Mouse (Mus musculus) cerebellum, adult 9-10 months (tissue): ENCODE measurements around the gene Dcn.

Experiments used
- DNase-seq: peaks from one replicate; pipeline ENCODE4 v3.0.0; 2022

The Dcn gene

GRCm38 (mm10) chr10:97479004-97479766 lies at the start of gene Dcn:
Dcn (plus strand) TSS chr10:97479609.
- DNase-seq, result no peak

DNA sequence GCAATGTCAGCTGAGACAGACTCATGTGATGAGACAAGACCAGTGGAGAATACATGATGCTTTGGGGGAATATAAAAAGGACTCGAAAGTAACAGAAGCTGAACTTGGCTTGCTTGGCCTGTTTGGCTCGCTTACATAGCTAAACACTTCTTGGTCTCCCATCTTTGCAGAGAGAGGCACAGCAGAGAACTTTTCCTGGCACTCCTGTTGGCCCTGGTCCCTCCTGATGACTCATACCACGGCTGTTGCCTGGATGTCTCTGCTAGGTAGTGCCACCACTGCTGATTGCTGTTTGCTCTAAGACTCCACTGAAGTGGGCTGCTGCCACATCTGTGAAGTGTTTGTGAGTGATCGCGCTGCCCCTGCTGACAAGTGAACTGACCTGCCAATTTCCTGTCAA lies 42.7 kb upstream of the Dcn start:
- DNase-seq, result no peak

GRCm38 (mm10) chr10:97442300-97442699 lies 37.1 kb upstream of the Dcn start:
- DNase-seq, result no peak

DNA sequence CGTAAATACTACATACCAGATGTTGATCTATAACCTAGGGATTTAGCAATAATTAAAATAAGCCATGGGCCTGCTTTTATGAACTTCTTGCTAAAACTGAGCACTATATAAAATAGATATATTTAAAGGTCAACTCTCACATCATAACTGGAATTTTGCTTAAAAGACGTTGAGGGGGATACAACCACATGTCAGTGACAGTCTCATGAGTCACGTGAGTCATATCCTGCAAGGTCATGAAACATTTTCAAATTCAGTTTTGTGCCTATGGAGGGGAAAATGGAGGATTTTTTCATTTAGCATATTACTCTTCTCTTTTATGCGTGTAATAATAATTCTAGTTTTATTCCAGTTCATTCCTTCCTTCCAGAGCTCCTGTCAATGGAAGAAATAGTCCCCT lies 32.9 kb upstream of the Dcn start:
- DNase-seq, result no peak

DNA sequence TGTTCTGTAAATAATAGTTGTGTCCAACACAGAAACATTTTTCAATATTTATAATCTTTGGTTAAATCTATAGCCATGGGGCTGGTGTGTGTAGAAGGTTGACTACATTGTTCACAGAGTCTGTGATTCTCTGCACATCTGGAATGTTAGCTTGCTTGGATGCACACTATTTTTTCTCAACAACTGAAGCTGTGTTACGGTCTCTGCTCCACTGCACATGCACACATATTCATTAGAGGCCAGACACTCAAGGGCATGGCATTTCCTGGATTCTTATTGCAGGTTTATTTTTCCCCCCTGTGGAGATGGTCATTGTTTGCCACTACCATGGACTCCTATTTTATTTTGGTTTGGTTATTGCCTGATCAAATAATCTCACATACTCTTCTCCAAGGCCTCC lies 26.5 kb upstream of the Dcn start:
- no peak for DNase-seq

DNA sequence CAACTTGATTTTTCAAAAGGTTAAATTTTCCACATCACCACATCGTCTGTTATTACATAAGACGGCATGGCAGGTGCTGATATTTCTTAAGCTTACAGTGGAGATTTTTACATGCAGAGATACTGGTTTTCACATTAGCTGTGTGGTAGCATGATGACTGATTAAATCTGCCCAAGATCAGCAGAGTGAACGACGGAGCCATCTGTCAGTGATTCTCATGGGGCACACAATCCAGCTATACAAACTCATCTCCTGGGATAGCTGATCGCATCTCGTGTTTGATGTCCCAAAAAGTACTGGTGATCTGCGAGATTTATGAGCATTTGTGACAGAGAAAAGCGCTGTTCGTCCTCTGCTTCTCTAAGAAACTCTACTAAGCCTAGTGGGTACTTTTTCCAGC lies 25.9 kb upstream of the Dcn start:
- no peak for DNase-seq

- no peak for DNase-seq
Observed at GRCm38 (mm10) chr10:97456993-97457392, 22.4 kb upstream of the Dcn start.

- DNase-seq, result no peak
Observed at GRCm38 (mm10) chr10:97466818-97467217, 12.6 kb upstream of the Dcn start.

DNA sequence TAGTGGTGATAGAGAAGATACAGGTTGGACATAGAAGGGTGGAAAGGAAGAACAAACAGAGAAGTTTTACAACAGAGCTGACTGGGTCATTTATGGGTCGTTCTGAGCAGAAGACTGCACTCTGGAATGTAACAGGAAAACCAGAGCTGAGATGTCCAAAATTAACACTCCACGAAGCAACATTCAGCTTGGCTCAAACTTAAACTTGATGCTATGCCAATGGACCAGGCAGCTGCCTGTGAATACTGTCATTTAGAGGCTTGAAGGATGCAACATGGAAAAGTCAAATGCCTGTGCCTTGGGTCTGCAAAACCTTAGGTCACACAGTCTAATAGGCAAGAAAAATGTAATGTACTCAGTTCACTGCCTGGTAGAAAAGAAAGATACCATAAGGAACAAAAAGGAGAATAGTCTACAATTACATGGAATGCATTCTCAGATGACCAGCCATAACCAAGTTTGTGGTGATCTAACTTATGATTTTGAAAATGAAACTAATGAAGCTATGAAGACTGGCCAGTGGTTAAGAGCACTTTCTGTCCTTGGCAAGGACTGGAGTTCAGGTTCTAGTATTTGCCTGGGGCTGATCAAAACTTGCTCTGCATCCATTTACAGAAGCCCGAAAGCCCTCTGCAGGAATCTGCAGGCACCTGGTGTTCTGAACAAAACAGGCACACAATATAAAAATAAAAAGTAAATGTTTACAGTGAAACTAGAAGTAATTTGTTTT lies 9.8 kb upstream of the Dcn start:
- no peak for DNase-seq

- DNase-seq, result no peak
Observed at GRCm38 (mm10) chr10:97475460-97475859, 3.9 kb upstream of the Dcn start.

GRCm38 (mm10) chr10:97478259-97478658 lies 1.1 kb upstream of the Dcn start:
- no peak for DNase-seq

- DNase-seq, result no peak
Observed at GRCm38 (mm10) chr10:97482150-97482549, 2.7 kb downstream of the Dcn start.

- DNase-seq, result no peak
Observed at GRCm38 (mm10) chr10:97484049-97484448, 4.6 kb downstream of the Dcn start.

DNA sequence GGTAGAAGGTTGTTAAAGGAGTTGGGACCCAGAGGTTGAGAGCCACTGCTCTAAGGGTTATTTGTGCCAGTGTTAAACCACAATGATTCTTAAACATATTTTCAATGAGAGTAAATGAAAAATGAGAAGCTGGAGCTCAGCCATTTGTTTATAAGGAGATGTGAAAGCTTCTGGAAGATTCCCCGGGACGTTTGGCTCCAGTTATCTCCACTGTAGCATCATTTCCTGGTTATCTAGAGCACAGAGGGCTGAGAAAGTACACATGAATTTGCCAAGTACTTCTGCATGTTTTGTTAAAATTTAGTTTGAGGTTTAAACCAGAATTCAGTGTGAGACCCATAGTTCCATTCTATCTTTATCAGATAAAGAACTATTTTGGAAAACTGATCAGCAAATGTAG lies 5.7 kb downstream of the Dcn start:
- no peak for DNase-seq

DNA sequence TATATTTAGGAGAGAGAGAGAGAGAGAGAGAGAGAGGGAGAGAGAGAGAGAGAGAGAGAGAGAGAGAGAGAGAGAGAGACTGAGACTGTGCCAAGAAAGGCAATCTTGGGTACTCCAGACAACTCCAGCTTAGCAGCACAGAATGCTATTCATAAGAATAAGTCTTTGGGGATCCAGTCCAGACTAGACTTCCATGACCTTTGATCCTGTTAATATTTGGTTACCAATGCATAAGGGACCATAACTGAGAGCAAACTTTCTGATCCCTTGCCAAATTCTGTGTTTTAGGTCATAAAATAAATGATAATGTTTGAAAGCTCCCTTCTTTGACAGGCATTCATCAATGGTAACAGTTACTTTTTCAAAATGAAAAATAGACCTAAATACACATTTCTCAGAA lies 6.7 kb downstream of the Dcn start:
- no peak for DNase-seq

- DNase-seq, result no peak
Observed at GRCm38 (mm10) chr10:97487269-97487989, 8.0 kb downstream of the Dcn start.

GRCm38 (mm10) chr10:97492367-97492980 lies 13.1 kb downstream of the Dcn start:
- DNase-seq, result no peak

GRCm38 (mm10) chr10:97497646-97498045 lies 18.2 kb downstream of the Dcn start:
- no peak for DNase-seq

DNA sequence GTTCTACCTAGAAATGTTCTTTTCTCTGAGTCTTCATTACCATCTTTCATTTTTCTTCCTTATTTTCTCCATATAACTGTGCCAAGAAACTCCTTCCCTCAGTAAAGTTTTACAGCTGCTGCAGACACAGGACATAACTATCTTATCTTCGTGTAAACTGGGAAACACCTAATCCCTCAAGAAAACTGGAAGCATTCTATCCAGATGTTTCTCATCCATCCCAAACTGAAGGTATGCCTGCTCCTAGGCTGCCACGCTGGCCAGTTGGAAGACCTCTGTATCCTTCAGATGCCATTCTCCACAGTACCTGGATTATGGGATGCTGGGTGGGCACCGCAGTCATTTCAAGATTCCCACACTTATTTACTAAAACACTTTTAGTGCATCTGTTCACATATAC lies 44.0 kb downstream of the Dcn start:
- DNase-seq, result no peak

GRCm38 (mm10) chr10:97535697-97536096 lies 56.3 kb downstream of the Dcn start:
- no peak for DNase-seq

DNA sequence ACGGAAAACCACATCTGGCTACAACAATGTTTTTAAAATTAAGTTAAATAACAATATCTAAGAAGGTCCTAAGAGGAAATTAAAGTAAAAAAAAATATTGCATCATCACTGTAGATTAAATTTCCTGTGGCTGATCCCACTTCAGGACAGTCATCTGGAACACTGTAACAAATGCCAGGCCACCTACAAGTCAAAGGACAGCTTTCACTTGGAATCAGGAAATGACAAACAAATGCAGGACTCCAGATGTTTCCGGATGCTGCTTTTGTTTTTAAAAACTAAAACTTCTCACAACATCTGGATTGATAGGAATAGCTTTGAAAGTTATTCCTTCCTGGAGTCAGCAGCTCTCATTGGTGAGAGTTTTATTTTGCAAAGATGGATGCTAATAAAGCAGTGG lies 57.5 kb downstream of the Dcn start:
- DNase-seq, result no peak

- no peak for DNase-seq
Observed at GRCm38 (mm10) chr10:97538202-97538601, 58.8 kb downstream of the Dcn start.

- no peak for DNase-seq
Observed at GRCm38 (mm10) chr10:97547740-97548139, 68.3 kb downstream of the Dcn start.
